Mouse (Mus musculus) kidney, postnatal 4 days (tissue): Measurements from ENCODE around the gene Sox2.

Experiments
- DNase-seq, 2 experiments: peaks; one replicate each; pipeline ENCODE4 v3.0.0; 2021; ENCODE audit warnings: mixed read lengths in 2 of 2

Sox2 gene

GRCm38 (mm10) chr3:34660542-34661290 is 10.5 kb downstream of the Sox2 start:
- no peak for DNase-seq

- DNase-seq = no peak
These were observed 11.3 kb downstream of the Sox2 start for GRCm38 (mm10) chr3:34661341-34662007.

- DNase-seq = no peak
These were observed 12.0 kb downstream of the Sox2 start for GRCm38 (mm10) chr3:34662008-34662711.

GRCm38 (mm10) chr3:34662712-34663655 is 12.8 kb downstream of the Sox2 start:
- no peak for DNase-seq

- no peak for DNase-seq
These were observed 13.8 kb downstream of the Sox2 start for GRCm38 (mm10) chr3:34663701-34664635.

GRCm38 (mm10) chr3:34664636-34665531 is 14.7 kb downstream of the Sox2 start:
- peak in 1 of 2 experiments; percentile 37 for DNase-seq

GRCm38 (mm10) chr3:34665751-34666665 is 15.8 kb downstream of the Sox2 start:
- DNase-seq = no peak

GRCm38 (mm10) chr3:34667180-34667579 is 17.0 kb downstream of the Sox2 start:
- DNase-seq = no peak

- DNase-seq = no peak
These were observed 17.9 kb downstream of the Sox2 start for GRCm38 (mm10) chr3:34667881-34668817.

- no peak for DNase-seq
These were observed 20.9 kb downstream of the Sox2 start for GRCm38 (mm10) chr3:34671024-34671660.

GRCm38 (mm10) chr3:34678840-34679239 is 28.6 kb downstream of the Sox2 start:
- DNase-seq = no peak

GRCm38 (mm10) chr3:34679439-34679838 is 29.2 kb downstream of the Sox2 start:
- no peak for DNase-seq

- no peak for DNase-seq
These were observed 29.7 kb downstream of the Sox2 start for GRCm38 (mm10) chr3:34679921-34680320.

- no peak for DNase-seq
These were observed 37.9 kb downstream of the Sox2 start for GRCm38 (mm10) chr3:34688072-34688471.

GRCm38 (mm10) chr3:34691703-34692393 is 41.6 kb downstream of the Sox2 start:
- peak; percentile 38 to 53 for DNase-seq

- no peak for DNase-seq
These were observed 42.2 kb downstream of the Sox2 start for GRCm38 (mm10) chr3:34692394-34692745.
